Mouse (Mus musculus): ENCODE data around the gene Srsf3. TPM values are rescaled to one million over a fixed set of nuclear protein-coding genes. Genes with fewer than 3 reads are reported as not detected.
"Not testable (repeated sequence)": the region's sequence is repeated elsewhere in the genome, so short reads cannot be mapped to it uniquely, and the experiment has no call there.

The Srsf3 gene
- polyA plus RNA-seq, 1 experiment from 2014 or later = 425 TPM

GRCm38 (mm10) chr17:29063121-29063987 is 30.9 kb downstream of the Srsf3 start:
- Histone ChIP-seq H3K9ac (ENCODE audit: low read depth, low read length) (no peak overlapping the region), H3K9me3 (replicated peaks; ENCODE audit: control insufficient read depth, low read length, poor library complexity, severe bottlenecking) (no peaks in the 10 kb centered on the region), H3K27me3 (ENCODE audit: control insufficient read depth, insufficient read depth, low read depth, low read length) (no peaks in the 10 kb centered on the region), H3K4me2 (ENCODE audit: low read length) (no peak overlapping the region), H3K36me3 (ENCODE audit: control insufficient read depth, insufficient read depth, low read length) (no peaks in the 10 kb centered on the region), H3K4me1 (ENCODE audit: control insufficient read depth, insufficient read depth, low read length) (no peaks in the 10 kb centered on the region), H3K4me3 (ENCODE audit: low read depth, low read length) (no peak overlapping the region), H3K27ac (ENCODE audit: low read length) (no peak overlapping the region)
- WGBS = 56% methylated on average over 8 of the region's 8 CpGs
- ATAC-seq = no peak

- no peaks in the 10 kb centered on the region for H3K4me1 ChIP-seq (ENCODE audit: control insufficient read depth, insufficient read depth, low read length)
- H3K27ac ChIP-seq (ENCODE audit: low read length) = no peak overlapping the region
- no peaks in the 10 kb centered on the region for H3K36me3 ChIP-seq (ENCODE audit: control insufficient read depth, insufficient read depth, low read length)
- no peak overlapping the region for H3K4me3 ChIP-seq (ENCODE audit: low read depth, low read length)
- H3K9me3 ChIP-seq (replicated peaks; ENCODE audit: control insufficient read depth, low read length, poor library complexity, severe bottlenecking) = no peaks in the 10 kb centered on the region
- H3K4me2 ChIP-seq (ENCODE audit: low read length) = no peak overlapping the region
- 73% methylated on average over 2 of the region's 2 CpGs for WGBS
- no peaks in the 10 kb centered on the region for H3K27me3 ChIP-seq (ENCODE audit: control insufficient read depth, insufficient read depth, low read depth, low read length)
- H3K9ac ChIP-seq (ENCODE audit: low read depth, low read length) = no peak overlapping the region
- no peak for ATAC-seq
Observed at GRCm38 (mm10) chr17:29063988-29064285, 31.5 kb downstream of the Srsf3 start.

DNA sequence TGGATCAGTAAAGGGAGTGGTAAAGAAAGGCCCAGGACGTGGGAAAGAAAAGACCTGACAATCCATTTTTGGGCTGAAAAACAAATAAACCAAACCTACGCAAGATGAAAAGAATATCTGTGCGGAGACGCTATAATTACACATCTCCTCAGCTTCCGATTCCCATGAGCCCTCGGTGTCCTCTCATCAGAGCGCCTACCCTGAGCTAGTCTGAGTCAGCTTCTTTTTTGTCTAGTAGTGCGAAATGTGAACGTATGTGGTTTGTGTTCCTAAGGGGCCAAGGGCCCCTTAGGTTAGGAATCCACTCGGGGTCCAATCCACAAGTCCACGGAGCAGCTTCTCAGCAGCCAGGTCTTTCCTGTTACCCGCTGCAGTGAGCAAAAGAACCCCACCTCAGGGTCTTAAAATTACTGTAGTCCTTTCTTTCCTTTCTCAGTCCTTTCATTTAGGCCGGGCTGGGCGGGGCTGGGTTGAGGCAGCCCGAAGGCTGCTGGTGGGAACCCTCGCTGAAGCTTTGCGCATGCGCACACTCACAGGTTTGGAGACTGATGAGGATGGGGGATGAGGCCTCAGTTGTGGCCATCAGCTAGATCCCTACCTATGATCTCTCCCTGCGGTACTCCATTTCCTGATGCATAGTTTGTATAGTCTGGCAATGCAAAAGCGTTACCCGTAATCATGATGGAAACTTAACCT is 33.0 kb downstream of the Srsf3 start:
- Histone ChIP-seq H3K9me3 (replicated peaks; ENCODE audit: control insufficient read depth, low read length, poor library complexity, severe bottlenecking) (no peaks in the 10 kb centered on the region), H3K4me1 (ENCODE audit: control insufficient read depth, insufficient read depth, low read length) (no peaks in the 10 kb centered on the region), H3K9ac (ENCODE audit: low read depth, low read length) (no peak overlapping the region), H3K27me3 (ENCODE audit: control insufficient read depth, insufficient read depth, low read depth, low read length) (no peaks in the 10 kb centered on the region), H3K27ac (ENCODE audit: low read length) (no peak overlapping the region), H3K4me2 (ENCODE audit: low read length) (no peak overlapping the region), H3K36me3 (ENCODE audit: control insufficient read depth, insufficient read depth, low read length) (no peaks in the 10 kb centered on the region), H3K4me3 (ENCODE audit: low read depth, low read length) (no peak overlapping the region)
- ATAC-seq = no peak
- WGBS = 78% methylated on average over 21 of the region's 21 CpGs

DNA sequence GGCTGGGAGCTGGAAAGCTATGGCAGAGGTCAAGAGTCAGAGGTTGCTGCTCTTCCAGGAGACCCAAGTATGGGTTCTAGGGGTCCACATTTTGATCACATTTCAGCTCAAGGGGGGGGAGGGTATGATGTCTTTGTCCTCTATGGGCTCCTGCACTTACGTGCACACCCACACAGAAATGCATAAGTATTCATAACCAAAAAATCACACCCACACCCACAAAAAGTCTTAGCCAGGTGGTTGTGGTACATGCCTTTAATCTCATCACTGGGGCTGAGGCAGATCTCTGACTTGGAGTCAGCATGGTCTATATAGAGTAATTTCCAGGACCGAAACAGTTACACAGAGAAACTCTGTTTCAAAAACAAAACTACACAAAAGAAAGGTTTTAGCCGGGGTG is 33.5 kb downstream of the Srsf3 start:
- H3K4me3 ChIP-seq (ENCODE audit: low read depth, low read length) = no peak overlapping the region

DNA sequence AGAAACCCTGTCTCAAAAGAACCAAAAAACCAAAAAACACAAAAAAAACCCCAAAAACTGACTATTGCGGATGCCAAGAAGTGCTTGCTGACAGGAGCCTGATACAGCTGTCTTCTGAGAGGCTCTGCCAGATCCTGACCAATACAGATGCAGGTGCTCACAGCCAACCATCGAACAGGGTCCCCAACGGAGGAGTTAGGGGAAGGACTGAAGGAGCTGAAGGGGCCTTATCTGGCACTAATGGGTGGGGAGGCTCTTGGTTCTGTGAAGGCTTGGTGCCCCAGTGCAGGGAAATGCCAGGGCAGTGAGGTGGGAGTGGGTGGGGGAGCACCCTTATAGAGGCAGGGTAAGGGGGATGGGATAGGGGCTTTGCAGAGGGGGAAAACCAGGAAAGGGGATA is 35.0 kb downstream of the Srsf3 start:
- 87% methylated on average over 3 of the region's 3 CpGs for WGBS
- not testable (repeated sequence) for H3K27me3 ChIP-seq (ENCODE audit: control insufficient read depth, insufficient read depth, low read depth, low read length); H3K4me2 ChIP-seq (ENCODE audit: low read length); H3K4me1 ChIP-seq (ENCODE audit: control insufficient read depth, insufficient read depth, low read length); H3K36me3 ChIP-seq (ENCODE audit: control insufficient read depth, insufficient read depth, low read length); H3K9ac ChIP-seq (ENCODE audit: low read depth, low read length); H3K9me3 ChIP-seq (replicated peaks; ENCODE audit: control insufficient read depth, low read length, poor library complexity, severe bottlenecking); H3K4me3 ChIP-seq (ENCODE audit: low read depth, low read length); H3K27ac ChIP-seq (ENCODE audit: low read length); ATAC-seq

More for the DNA sequence above, 33.5 kb downstream of the Srsf3 start:
- Histone ChIP-seq H3K9ac (ENCODE audit: low read depth, low read length) (no peak overlapping the region), H3K4me2 (ENCODE audit: low read length) (no peak overlapping the region), H3K27me3 (ENCODE audit: control insufficient read depth, insufficient read depth, low read depth, low read length) (no peaks in the 10 kb centered on the region), H3K4me1 (ENCODE audit: control insufficient read depth, insufficient read depth, low read length) (no peaks in the 10 kb centered on the region), H3K9me3 (replicated peaks; ENCODE audit: control insufficient read depth, low read length, poor library complexity, severe bottlenecking) (no peaks in the 10 kb centered on the region), H3K27ac (ENCODE audit: low read length) (no peak overlapping the region), H3K36me3 (ENCODE audit: control insufficient read depth, insufficient read depth, low read length) (no peaks in the 10 kb centered on the region)
- 94% methylated on average over 3 of the region's 3 CpGs for WGBS
- ATAC-seq = no peak

DNA sequence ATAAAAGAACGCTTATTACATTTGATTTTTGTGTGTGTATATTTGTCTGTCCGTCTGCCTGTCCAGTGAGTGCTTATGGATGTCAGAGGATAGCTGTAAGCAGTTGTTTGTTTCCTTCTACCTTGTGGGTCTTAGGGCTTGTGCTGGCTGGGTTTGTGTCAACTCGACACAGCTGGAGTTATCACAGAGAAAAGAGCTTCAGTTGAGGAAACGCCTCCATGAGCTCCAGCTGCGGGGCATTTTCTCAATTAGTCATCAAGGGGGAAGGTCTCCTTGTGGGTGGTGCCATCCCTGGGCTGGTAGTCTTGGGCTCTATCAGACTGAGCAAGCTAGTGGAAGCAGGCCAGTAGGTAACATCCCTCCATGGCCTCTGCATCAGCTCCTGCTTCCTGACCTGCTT is 35.4 kb downstream of the Srsf3 start:
- ATAC-seq = no peak
- Histone ChIP-seq H3K27ac (ENCODE audit: low read length) (no peak overlapping the region), H3K27me3 (ENCODE audit: control insufficient read depth, insufficient read depth, low read depth, low read length) (no peaks in the 10 kb centered on the region), H3K4me2 (ENCODE audit: low read length) (no peak overlapping the region), H3K9ac (ENCODE audit: low read depth, low read length) (no peak overlapping the region), H3K4me1 (ENCODE audit: control insufficient read depth, insufficient read depth, low read length) (no peaks in the 10 kb centered on the region; the same call in 1 of the 2 replicates), H3K36me3 (ENCODE audit: control insufficient read depth, insufficient read depth, low read length) (no peaks in the 10 kb centered on the region), H3K9me3 (replicated peaks; ENCODE audit: control insufficient read depth, low read length, poor library complexity, severe bottlenecking) (no peaks in the 10 kb centered on the region), H3K4me3 (ENCODE audit: low read depth, low read length) (no peak overlapping the region)
- WGBS = 67% methylated on average over 5 of the region's 5 CpGs

DNA sequence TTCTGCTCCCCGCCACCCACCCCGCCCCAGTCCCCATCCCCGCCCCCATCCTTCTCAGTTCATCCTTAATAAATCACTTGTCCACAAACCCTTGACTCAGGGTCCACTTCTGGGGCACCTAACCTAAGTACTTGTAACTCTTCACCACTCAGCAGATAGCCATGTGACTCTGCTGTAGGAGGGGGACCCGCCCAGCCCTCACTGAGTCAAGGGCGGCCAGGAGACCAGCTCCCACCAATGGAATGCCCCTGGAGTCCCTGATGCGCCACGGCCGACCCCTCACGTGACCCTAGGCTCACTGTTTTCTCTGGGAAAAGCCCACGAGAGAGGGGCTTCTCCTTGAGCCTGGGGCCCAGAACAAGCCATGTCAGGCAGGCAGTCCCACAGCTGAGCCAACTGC is 36.6 kb downstream of the Srsf3 start:
- peaks cover 4% of the 10 kb centered on the region; the same call in 1 of the 2 replicates for H3K4me1 ChIP-seq (ENCODE audit: control insufficient read depth, insufficient read depth, low read length)
- H3K4me2 ChIP-seq (ENCODE audit: low read length) = no peak overlapping the region
- H3K4me3 ChIP-seq (ENCODE audit: low read depth, low read length) = no peak overlapping the region
- no peak for ATAC-seq
- no peaks in the 10 kb centered on the region for H3K36me3 ChIP-seq (ENCODE audit: control insufficient read depth, insufficient read depth, low read length)
- H3K9me3 ChIP-seq (replicated peaks; ENCODE audit: control insufficient read depth, low read length, poor library complexity, severe bottlenecking) = no peaks in the 10 kb centered on the region
- no peak overlapping the region for H3K27ac ChIP-seq (ENCODE audit: low read length)
- 82% methylated on average over 10 of the region's 10 CpGs for WGBS
- no peaks in the 10 kb centered on the region for H3K27me3 ChIP-seq (ENCODE audit: control insufficient read depth, insufficient read depth, low read depth, low read length)
- no peak overlapping the region for H3K9ac ChIP-seq (ENCODE audit: low read depth, low read length)

DNA sequence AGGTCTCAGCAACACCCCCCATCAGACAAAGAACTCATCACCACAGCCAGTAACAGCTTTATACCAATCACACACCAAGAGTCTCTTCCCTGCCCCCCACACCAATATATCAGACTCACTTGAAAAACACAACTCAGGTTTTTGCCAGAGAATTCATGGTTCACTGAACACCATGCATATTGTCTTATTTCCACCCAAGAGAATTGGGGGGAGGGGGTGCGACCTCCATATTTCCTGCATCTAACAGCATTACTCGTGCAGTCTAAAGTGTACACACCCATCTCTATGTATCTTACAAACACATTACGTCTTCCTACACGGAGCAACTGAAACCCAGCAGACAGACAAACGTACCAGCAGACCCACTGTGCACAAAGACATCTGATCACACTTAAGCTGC is 39.4 kb downstream of the Srsf3 start:
- H3K36me3 ChIP-seq (ENCODE audit: control insufficient read depth, insufficient read depth, low read length) = no peaks in the 10 kb centered on the region
- H3K4me3 ChIP-seq (ENCODE audit: low read depth, low read length) = no peak overlapping the region
- no peak for ATAC-seq
- H3K27me3 ChIP-seq (ENCODE audit: control insufficient read depth, insufficient read depth, low read depth, low read length) = no peaks in the 10 kb centered on the region
- WGBS = 78% methylated on average over 5 of the region's 5 CpGs
- H3K4me1 ChIP-seq (ENCODE audit: control insufficient read depth, insufficient read depth, low read length) = peaks cover 4% of the 10 kb centered on the region; the same call in 1 of the 2 replicates
- no peaks in the 10 kb centered on the region for H3K9me3 ChIP-seq (replicated peaks; ENCODE audit: control insufficient read depth, low read length, poor library complexity, severe bottlenecking)
- no peak overlapping the region for H3K9ac ChIP-seq (ENCODE audit: low read depth, low read length)
- no peak overlapping the region for H3K4me2 ChIP-seq (ENCODE audit: low read length)
- no peak overlapping the region for H3K27ac ChIP-seq (ENCODE audit: low read length)

DNA sequence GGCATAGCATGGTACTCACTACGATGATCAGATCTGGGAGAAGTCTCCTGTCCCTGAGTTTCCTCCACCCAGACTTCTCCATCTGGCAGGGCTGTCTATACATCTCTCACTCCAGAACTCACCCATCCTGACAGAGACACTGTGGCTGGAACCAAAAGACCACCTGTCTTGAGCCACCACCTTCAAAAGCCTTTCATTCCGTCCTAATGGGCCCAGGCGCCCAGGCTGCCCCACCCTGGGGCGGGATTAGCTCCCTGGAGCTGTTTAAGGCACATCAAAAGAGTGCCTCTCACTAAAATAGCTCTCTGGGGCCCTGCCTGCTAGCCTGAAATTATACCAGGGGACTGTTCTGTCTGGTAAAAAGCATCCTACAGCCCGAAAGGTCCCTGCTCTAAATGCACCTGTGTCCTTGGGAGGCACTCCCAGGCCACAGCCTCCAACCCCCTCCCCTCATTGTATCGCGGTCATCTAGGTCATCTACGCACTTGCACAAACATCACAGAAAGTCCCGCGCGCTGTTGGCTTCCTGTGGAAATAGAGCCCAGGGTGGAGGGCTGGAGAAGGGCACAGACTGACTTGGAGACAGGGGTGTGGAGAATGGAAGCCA is 40.4 kb downstream of the Srsf3 start:
- peaks cover 4% of the 10 kb centered on the region; the same call in 1 of the 2 replicates for H3K4me1 ChIP-seq (ENCODE audit: control insufficient read depth, insufficient read depth, low read length)
- no peak overlapping the region for H3K9ac ChIP-seq (ENCODE audit: low read depth, low read length)
- 28% methylated on average over 11 of the region's 11 CpGs for WGBS
- no peaks in the 10 kb centered on the region for H3K9me3 ChIP-seq (replicated peaks; ENCODE audit: control insufficient read depth, low read length, poor library complexity, severe bottlenecking)
- ATAC-seq = no peak
- no peak overlapping the region for H3K4me3 ChIP-seq (ENCODE audit: low read depth, low read length)
- no peaks in the 10 kb centered on the region for H3K27me3 ChIP-seq (ENCODE audit: control insufficient read depth, insufficient read depth, low read depth, low read length)
- no peak overlapping the region for H3K27ac ChIP-seq (ENCODE audit: low read length)
- no peaks in the 10 kb centered on the region for H3K36me3 ChIP-seq (ENCODE audit: control insufficient read depth, insufficient read depth, low read length)
- H3K4me2 ChIP-seq (ENCODE audit: low read length) = no peak overlapping the region

Measured in midbrain, embryonic 16.5 days (tissue).